Mouse (Mus musculus) heart, postnatal 0 days (tissue): ENCODE measurements around the gene Nr6a1.

Source experiments
- CTCF ChIP-seq: IDR thresholded peaks from 2 replicates; pipeline ENCODE4 v1.5.1; 2016; ENCODE audit warnings: antibody characterized with exemption, control low read depth, low read depth
- EP300 ChIP-seq: IDR thresholded peaks from 2 replicates; pipeline ENCODE4 v1.6.1; 2016; ENCODE audit warnings: antibody characterized with exemption, low read depth

DNA sequence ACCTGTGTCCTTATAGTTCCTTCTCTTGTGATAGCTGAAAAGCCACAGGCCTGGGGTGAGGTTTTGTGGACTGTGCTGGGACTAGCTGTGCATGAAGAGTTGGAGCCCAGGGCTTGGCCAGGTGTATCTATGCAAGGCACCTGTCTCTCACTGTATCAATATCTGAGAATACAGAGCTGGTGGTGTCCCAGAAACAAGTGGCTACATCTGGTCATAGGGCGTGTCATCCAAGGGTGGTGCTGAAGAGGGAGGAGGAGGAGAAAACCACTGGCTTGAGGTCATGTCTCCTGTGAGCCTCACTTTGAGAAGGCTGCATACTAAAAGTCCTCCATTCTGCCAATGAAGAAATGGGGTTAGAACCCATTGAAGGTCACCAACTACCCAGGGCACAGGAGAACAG lies 10.5 kb upstream of the Nr6a1 start:
- no peak for TF ChIP-seq CTCF
- no peak for TF ChIP-seq EP300
